In genomic region chr12:8817467-8818232, GRCm38 (mm10) we compare ENCODE assay signal across 8 mouse cellular contexts. TPM values are rescaled to one million over a fixed set of nuclear protein-coding genes. Genes with fewer than 3 reads are reported as not detected.
DNase-seq lines count a peak whose midpoint lies in the region; ATAC-seq lines count a peak whose summit lies in the region.

No protein-coding gene starts in this region.

- no peak overlapping the region for H3K9ac ChIP-seq in kidney, embryonic 14.5 days (ENCODE audit: low read depth, low read length)
- H3K9ac ChIP-seq in embryonic facial prominence, embryonic 11.5 days (replicated peaks; ENCODE audit: low read length): no peak overlapping the region
- H3K9ac ChIP-seq in limb, embryonic 11.5 days (ENCODE audit: low read length): no peak overlapping the region

- H3K27ac ChIP-seq in kidney, embryonic 14.5 days (ENCODE audit: low read depth, low read length): no peak overlapping the region
- no peak overlapping the region for H3K27ac ChIP-seq in embryonic facial prominence, embryonic 11.5 days (replicated peaks; ENCODE audit: low read depth, low read length)
- no peak overlapping the region for H3K27ac ChIP-seq in limb, embryonic 11.5 days (replicated peaks; ENCODE audit: low read depth, low read length)

- no peak for DNase-seq in kidney, adult 11 months
- peak; percentile 43 for DNase-seq in embryonic facial prominence, embryonic 11.5 days (ENCODE audit: low spot score)
- DNase-seq in heart, adult 8-10 months (ENCODE audit: low spot score): peak; percentile 45
- no peak for DNase-seq in limb, embryonic 11.5 days (ENCODE audit: low spot score)
- DNase-seq in ovary, postnatal 36 days (ENCODE audit: low spot score): peak; percentile 17
- DNase-seq in right cerebral cortex, postnatal 14 days: no peak
- DNase-seq in adrenal gland, postnatal 4 days (ENCODE audit: low spot score in 2 of 2): no peak

- H3K4me1 ChIP-seq in kidney, embryonic 14.5 days (ENCODE audit: control insufficient read depth, insufficient read depth, low read length): peaks cover 12% of the 10 kb centered on the region
- H3K4me1 ChIP-seq in embryonic facial prominence, embryonic 11.5 days (ENCODE audit: control insufficient read depth, insufficient read depth, low read length): no peaks in the 10 kb centered on the region
- peaks cover 6% of the 10 kb centered on the region for H3K4me1 ChIP-seq in limb, embryonic 11.5 days (ENCODE audit: control insufficient read depth, insufficient read depth, low read length)

- H3K4me3 ChIP-seq in kidney, embryonic 14.5 days (ENCODE audit: low read length): no peak overlapping the region
- H3K4me3 ChIP-seq in embryonic facial prominence, embryonic 11.5 days (ENCODE audit: low read depth, low read length): no peak overlapping the region
- no peak overlapping the region for H3K4me3 ChIP-seq in limb, embryonic 11.5 days (ENCODE audit: low read depth, low read length)

- H3K36me3 ChIP-seq in kidney, embryonic 14.5 days (ENCODE audit: control insufficient read depth, insufficient read depth, low read length): no peaks in the 10 kb centered on the region
- no peaks in the 10 kb centered on the region for H3K36me3 ChIP-seq in embryonic facial prominence, embryonic 11.5 days (replicated peaks; ENCODE audit: control insufficient read depth, insufficient read depth, low read depth, low read length)
- H3K36me3 ChIP-seq in limb, embryonic 11.5 days (ENCODE audit: control insufficient read depth, insufficient read depth, low read length): no peaks in the 10 kb centered on the region

- WGBS in kidney, embryonic 14.5 days: 17% methylated on average over 13 of the region's 13 CpGs
- WGBS in embryonic facial prominence, embryonic 11.5 days: 33% methylated on average over 13 of the region's 13 CpGs
- 23% methylated on average over 13 of the region's 13 CpGs for WGBS in limb, embryonic 11.5 days

- no peaks in the 10 kb centered on the region for H3K9me3 ChIP-seq in kidney, embryonic 14.5 days (ENCODE audit: control insufficient read depth, low read length)
- H3K9me3 ChIP-seq in embryonic facial prominence, embryonic 11.5 days (replicated peaks; ENCODE audit: control insufficient read depth, low read length): no peaks in the 10 kb centered on the region
- H3K9me3 ChIP-seq in limb, embryonic 11.5 days (ENCODE audit: control insufficient read depth, low read length): no peaks in the 10 kb centered on the region

- H3K4me2 ChIP-seq in kidney, embryonic 14.5 days (replicated peaks; ENCODE audit: low read depth, low read length): peak overlapping the region; percentile 9; the same call in 1 of the 2 replicates
- H3K4me2 ChIP-seq in embryonic facial prominence, embryonic 11.5 days (ENCODE audit: low read depth, low read length): no peak overlapping the region
- H3K4me2 ChIP-seq in limb, embryonic 11.5 days (ENCODE audit: low read depth, severe bottlenecking): no peak overlapping the region

- H3K27me3 ChIP-seq in kidney, embryonic 14.5 days (ENCODE audit: control insufficient read depth, insufficient read depth, low read length): no peaks in the 10 kb centered on the region
- no peaks in the 10 kb centered on the region for H3K27me3 ChIP-seq in embryonic facial prominence, embryonic 11.5 days (ENCODE audit: control insufficient read depth, insufficient read depth, low read length)
- H3K27me3 ChIP-seq in limb, embryonic 11.5 days (ENCODE audit: control insufficient read depth, insufficient read depth, low read length): no peaks in the 10 kb centered on the region

- peak; percentile 93 for ATAC-seq in kidney, embryonic 14.5 days (ENCODE audit: low FRiP score, low TSS enrichment)
- no peak; the same call in 1 of the 2 replicates for ATAC-seq in embryonic facial prominence, embryonic 11.5 days (replicated peaks; ENCODE audit: insufficient number of reproducible peaks, low FRiP score, low TSS enrichment, low read depth)
- peak; percentile 57; the same call in 1 of the 2 replicates for ATAC-seq in limb, embryonic 11.5 days (ENCODE audit: insufficient number of reproducible peaks, low FRiP score, low TSS enrichment, low read depth)

RNA-seq across cellular contexts. Expression of gene Sdc1, which starts 46.5 kb away (rescaled TPM):
- 41.9 and 57.3 TPM in 2 replicates for polyA plus RNA-seq in kidney, embryonic 14.5 days (2014; fragmentation: Nextera tagmentation; extraction: Ambion mirVana)
- polyA plus RNA-seq in embryonic facial prominence, embryonic 11.5 days (2014; fragmentation: Nextera tagmentation; extraction: Ambion mirVana): 120 and 128 TPM in 2 replicates
- 1 to 10 TPM; 5.8 to 8.6 (median 7.3) TPM for total RNA-seq in heart, adult 8-10 months (2022)
- 219 and 223 TPM in 2 replicates for polyA plus RNA-seq in limb, embryonic 11.5 days (2014; fragmentation: Nextera tagmentation; extraction: Ambion mirVana)
- 10 to 100 TPM; 34.6 to 52.4 TPM for total RNA-seq in adrenal gland, postnatal 4 days (2021)

Comparison
In these comparisons a context has a peak if more than half of its experiments do, and no peak if none do; other contexts are left out.
1. DNase-seq: peak in embryonic facial prominence, embryonic 11.5 days (single experiment), heart, adult 8-10 months (single experiment) and ovary, postnatal 36 days (single experiment); none in kidney, adult 11 months (single experiment), limb, embryonic 11.5 days (single experiment), right cerebral cortex, postnatal 14 days (single experiment) and adrenal gland, postnatal 4 days (0 of 2).